Comparison of ENCODE assay signal across 8 mouse cellular contexts in the genomic region with DNA sequence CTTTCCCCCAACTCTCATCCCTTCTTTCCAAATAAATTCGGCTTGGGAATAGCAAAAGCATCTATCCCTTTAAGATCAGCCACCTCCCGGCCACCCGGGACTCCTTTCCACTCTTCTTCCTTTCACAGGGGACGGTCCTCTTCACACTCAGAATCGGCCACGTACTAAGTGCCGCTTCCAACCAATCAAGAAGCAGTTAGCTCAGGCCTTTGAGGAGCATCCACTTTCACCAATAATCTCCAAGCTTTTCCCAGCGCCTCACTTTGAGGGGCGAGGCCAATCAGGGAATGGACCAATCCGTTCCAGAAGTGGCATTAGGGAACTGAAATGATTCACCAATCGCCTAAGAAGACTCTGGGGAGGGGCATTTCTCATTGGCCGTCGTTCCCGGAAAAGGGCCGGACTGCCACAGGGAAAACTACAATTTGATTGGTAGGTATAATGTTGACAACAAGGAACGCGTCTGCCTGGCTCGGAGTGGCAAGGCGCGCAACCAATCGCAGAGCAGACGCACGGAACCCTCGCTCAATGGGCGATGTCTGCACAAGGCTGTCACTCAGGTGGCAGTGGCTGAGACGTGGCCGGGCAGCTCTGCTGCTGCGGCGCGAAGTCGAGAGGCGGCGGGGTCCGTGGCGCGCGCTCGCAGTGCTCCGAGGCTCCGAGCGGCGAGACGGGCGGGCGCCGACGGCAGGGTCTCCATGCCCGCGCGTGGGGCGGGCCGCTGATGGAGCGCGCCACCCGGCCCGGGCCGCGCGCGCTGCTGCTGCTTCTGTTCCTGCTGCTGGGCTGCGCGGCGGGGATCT. TPM values are rescaled to one million over a fixed set of nuclear protein-coding genes. Genes with fewer than 3 reads are reported as not detected.
A peak's percentile ranks its signal among the peaks of the same experiment; 100 is the strongest.
DNase-seq lines count a peak whose midpoint lies in the region; ATAC-seq and TF ChIP-seq lines count a peak whose summit lies in the region.

A gene (plus strand): TSS at position 514 of the 803 bp plus-strand sequence.

- H3K79me2 ChIP-seq in C2C12 (ENCODE audit: control insufficient read depth, insufficient read depth), result peaks cover 21% of the 10 kb centered on the region
- H3K79me2 ChIP-seq in liver, adult 2 months (ENCODE audit: control insufficient read depth, insufficient read depth, low read length), result peaks cover 8% of the 10 kb centered on the region
- peaks cover 10% of the 10 kb centered on the region for H3K79me2 ChIP-seq in myocyte (ENCODE audit: control insufficient read depth, insufficient read depth)

- WGBS in heart, embryonic 11.5 days (ENCODE audit: insufficient replicate concordance), result 0% methylated on average over 63 of the region's 63 CpGs
- under 1% methylated on average over 50 of the region's 63 CpGs for WGBS in kidney, embryonic 16.5 days
- WGBS in liver, adult 2 months, result under 1% methylated on average over 63 of the region's 63 CpGs

- H3K9ac ChIP-seq in heart, embryonic 11.5 days (ENCODE audit: low read depth, low read length), result peak within 1 kb of the TSS; percentile 87
- H3K9ac ChIP-seq in kidney, embryonic 16.5 days (replicated peaks; ENCODE audit: low read length), result peak within 1 kb of the TSS; percentile 81
- H3K9ac ChIP-seq in liver, adult 2 months (ENCODE audit: low read depth, low read length), result peak within 1 kb of the TSS; percentile 87

- H3K36me3 ChIP-seq in C2C12 (ENCODE audit: control insufficient read depth, insufficient read depth), result peaks cover 3% of the 10 kb centered on the region
- peaks cover 9% of the 10 kb centered on the region for H3K36me3 ChIP-seq in erythroblast, embryonic 14.5 days (ENCODE audit: control insufficient read depth)
- no peaks in the 10 kb centered on the region for H3K36me3 ChIP-seq in heart, embryonic 11.5 days (ENCODE audit: control insufficient read depth, insufficient read depth, low read length)
- H3K36me3 ChIP-seq in kidney, embryonic 16.5 days (ENCODE audit: insufficient read depth, low read length), result no peaks in the 10 kb centered on the region
- H3K36me3 ChIP-seq in liver, adult 2 months (ENCODE audit: control insufficient read depth, insufficient read depth, low read length), result no peaks in the 10 kb centered on the region
- H3K36me3 ChIP-seq in myocyte (ENCODE audit: control insufficient read depth, insufficient read depth), result no peaks in the 10 kb centered on the region
- no peaks in the 10 kb centered on the region for H3K36me3 ChIP-seq in splenic B cell, adult 2 months (ENCODE audit: control insufficient read depth, insufficient read depth, low read length, poor library complexity, severe bottlenecking)

- H3K4me1 ChIP-seq in erythroblast, embryonic 14.5 days (ENCODE audit: control insufficient read depth), result peaks cover 43% of the 10 kb centered on the region
- H3K4me1 ChIP-seq in heart, embryonic 11.5 days (ENCODE audit: control insufficient read depth, insufficient read depth, low read length), result peaks cover 15% of the 10 kb centered on the region
- H3K4me1 ChIP-seq in kidney, embryonic 16.5 days (ENCODE audit: insufficient read depth, low read length), result peaks cover 25% of the 10 kb centered on the region
- H3K4me1 ChIP-seq in liver, adult 2 months (ENCODE audit: control insufficient read depth, insufficient read depth, low read length), result peaks cover 12% of the 10 kb centered on the region

- peak; percentile 97 for ATAC-seq in heart, embryonic 11.5 days (replicated peaks; ENCODE audit: insufficient number of reproducible peaks, low FRiP score, low TSS enrichment)
- ATAC-seq in kidney, embryonic 16.5 days (ENCODE audit: low FRiP score, low TSS enrichment), result peak; percentile 99

- peak; percentile 61 for TF ChIP-seq POLR2A in brain, embryonic 14.5 days (IDR thresholded peaks at IDR 0.05; ENCODE audit: borderline replicate concordance, extremely low read depth, insufficient read depth, insufficient read length, poor library complexity, severe bottlenecking)
- peak; percentile 92 for TF ChIP-seq POLR2A in liver, adult 2 months (IDR thresholded peaks at IDR 0.05; ENCODE audit: extremely low read depth, insufficient read depth, low read length)
- TF ChIP-seq POLR2A in myocyte (IDR thresholded peaks at IDR 0.05; ENCODE audit: insufficient read length, low read depth), result peak; percentile 98

- peaks cover 4% of the 10 kb centered on the region for H3K79me3 ChIP-seq in C2C12 (ENCODE audit: low read depth)

- no peaks in the 10 kb centered on the region for H3K9me3 ChIP-seq in erythroblast, embryonic 14.5 days (ENCODE audit: control insufficient read depth, low read length)
- H3K9me3 ChIP-seq in heart, embryonic 11.5 days (replicated peaks; ENCODE audit: control insufficient read depth, low read length), result no peaks in the 10 kb centered on the region
- no peaks in the 10 kb centered on the region for H3K9me3 ChIP-seq in kidney, embryonic 16.5 days (ENCODE audit: low read length)

- H3ac ChIP-seq in C2C12 (ENCODE audit: control insufficient read depth, insufficient read length, low read depth) (peak within 1 kb of the TSS; percentile 91), myocyte (ENCODE audit: control insufficient read depth, insufficient read length) (peak within 1 kb of the TSS; percentile 37)

- H3K27ac ChIP-seq in heart, embryonic 11.5 days (ENCODE audit: low read depth, low read length), result peak within 1 kb of the TSS; percentile 85
- peak within 1 kb of the TSS; percentile 85 for H3K27ac ChIP-seq in kidney, embryonic 16.5 days (ENCODE audit: low read length)
- peak within 1 kb of the TSS; percentile 77 for H3K27ac ChIP-seq in liver, adult 2 months (replicated peaks; ENCODE audit: insufficient read depth, low read depth, low read length)

- H3K4me2 ChIP-seq in heart, embryonic 11.5 days, result peak within 1 kb of the TSS; percentile 87
- H3K4me2 ChIP-seq in kidney, embryonic 16.5 days (replicated peaks; ENCODE audit: low read depth, low read length), result peak within 1 kb of the TSS; percentile 64
- H3K4me2 ChIP-seq in myocyte (ENCODE audit: low read depth), result peak within 1 kb of the TSS; percentile 88

- H3K27me3 ChIP-seq in C2C12 (ENCODE audit: control insufficient read depth, insufficient read depth, insufficient read length), result no peaks in the 10 kb centered on the region
- no peaks in the 10 kb centered on the region for H3K27me3 ChIP-seq in erythroblast, embryonic 14.5 days (ENCODE audit: control insufficient read depth)
- no peaks in the 10 kb centered on the region for H3K27me3 ChIP-seq in heart, embryonic 11.5 days (ENCODE audit: control insufficient read depth, insufficient read depth, low read length)
- no peaks in the 10 kb centered on the region for H3K27me3 ChIP-seq in kidney, embryonic 16.5 days (ENCODE audit: insufficient read depth, low read length)
- H3K27me3 ChIP-seq in liver, adult 2 months (ENCODE audit: control insufficient read depth, insufficient read depth, low read length), result no peaks in the 10 kb centered on the region
- no peaks in the 10 kb centered on the region for H3K27me3 ChIP-seq in myocyte (ENCODE audit: control insufficient read depth, insufficient read depth, insufficient read length)
- no peaks in the 10 kb centered on the region for H3K27me3 ChIP-seq in splenic B cell, adult 2 months (ENCODE audit: control insufficient read depth, insufficient read depth, low read length, poor library complexity, severe bottlenecking)

- H3K4me3 ChIP-seq in C2C12 (ENCODE audit: insufficient read depth, poor library complexity, severe bottlenecking), result peak within 1 kb of the TSS; percentile 79
- peak within 1 kb of the TSS; percentile 74 for H3K4me3 ChIP-seq in erythroblast, embryonic 14.5 days (replicated peaks)
- peak within 1 kb of the TSS; percentile 88 for H3K4me3 ChIP-seq in heart, embryonic 11.5 days (ENCODE audit: low read depth, low read length)
- peak within 1 kb of the TSS; percentile 85 for H3K4me3 ChIP-seq in kidney, embryonic 16.5 days (ENCODE audit: low read length)
- H3K4me3 ChIP-seq in liver, adult 2 months (ENCODE audit: insufficient read depth, low read depth, low read length), result peak within 1 kb of the TSS; percentile 81
- peak within 1 kb of the TSS; percentile 45 for H3K4me3 ChIP-seq in myocyte

- peak; percentile 100 for DNase-seq in brain, embryonic 14.5 days (ENCODE audit: low read depth)
- peak; percentile 100 for DNase-seq in liver, adult 2 months (ENCODE audit: extremely low read depth, low read depth, low spot score)
- DNase-seq in splenic B cell, adult 2 months (ENCODE audit: low read depth, low spot score), result peak; percentile 99

- TF ChIP-seq CTCF in C2C12 (IDR thresholded peaks at IDR 0.05; ENCODE audit: control insufficient read depth, insufficient read depth, insufficient read length), result no peak
- no peak for TF ChIP-seq CTCF in brain, embryonic 14.5 days (IDR thresholded peaks at IDR 0.05; ENCODE audit: borderline replicate concordance, extremely low read depth, insufficient read depth, insufficient read length)
- TF ChIP-seq CTCF in liver, adult 2 months (IDR thresholded peaks at IDR 0.05; ENCODE audit: low read depth, low read length), result no peak

TF ChIP-seq in C2C12, 6 proteins besides CTCF, POLR2A, EP300 and RAD21:
- TF ChIP-seq USF1 (IDR thresholded peaks at IDR 0.05; ENCODE audit: low read depth), result no peak
- no peak for TF ChIP-seq MYOD1 (IDR thresholded peaks at IDR 0.05; ENCODE audit: control insufficient read depth, insufficient read length, low read depth)
- no peak for TF ChIP-seq CEBPB (IDR thresholded peaks at IDR 0.05; ENCODE audit: low read depth)
- TF ChIP-seq MYOG (IDR thresholded peaks at IDR 0.05; ENCODE audit: control insufficient read depth, extremely low read depth, insufficient read length), result no peak
- no peak for TF ChIP-seq FOSL1 (IDR thresholded peaks at IDR 0.05; ENCODE audit: insufficient read depth, low read length, poor library complexity, severe bottlenecking)
- TF ChIP-seq MAX (IDR thresholded peaks at IDR 0.05), result peak; percentile 60

TF ChIP-seq in myocyte, 11 proteins besides CTCF, POLR2A, EP300 and RAD21 (continues in another document):
- no peak for TF ChIP-seq CEBPB (IDR thresholded peaks at IDR 0.05; ENCODE audit: insufficient read depth, poor library complexity, severe bottlenecking)
- TF ChIP-seq TCF3 (IDR thresholded peaks at IDR 0.05; ENCODE audit: insufficient read length, low read depth), result no peak
- peak; percentile 76 for TF ChIP-seq SRF (IDR thresholded peaks at IDR 0.05; ENCODE audit: control insufficient read depth, insufficient read length, low read depth)
- TF ChIP-seq TCF12 (IDR thresholded peaks at IDR 0.05; ENCODE audit: insufficient read depth, poor library complexity, severe bottlenecking), result no peak
- TF ChIP-seq POLR2AphosphoS2 (IDR thresholded peaks at IDR 0.05; ENCODE audit: insufficient read length, low read depth), result peak; percentile 89
- peak; percentile 59 for TF ChIP-seq E2F4 (IDR thresholded peaks at IDR 0.05; ENCODE audit: insufficient read depth)
- TF ChIP-seq USF1 (IDR thresholded peaks at IDR 0.05; ENCODE audit: low read depth), result no peak

RNA-seq across cellular contexts. Expression of the gene that starts here (rescaled TPM):
- polyA plus RNA-seq in C2C12 (2012; fragmentation: generic; extraction: Trizol) (4.2 TPM), myocyte (2012; fragmentation: generic; extraction: Trizol) (3.3 TPM)
- 17.2 and 20.2 TPM in 2 replicates for polyA plus RNA-seq in brain, embryonic 14.5 days (2012; rRNA removed)
- polyA plus RNA-seq in erythroblast, embryonic 14.5 days (2012), result 0.09 and 0.44 TPM in 2 replicates
- 5.0 and 5.4 TPM in 2 replicates for polyA plus RNA-seq in heart, embryonic 11.5 days (2014; fragmentation: Nextera tagmentation; extraction: Ambion mirVana)
- 11.9 and 12.2 TPM in 2 replicates for polyA plus RNA-seq in kidney, embryonic 16.5 days (2015; fragmentation: Nextera tagmentation; extraction: Ambion mirVana)
- 7.9 and 9.9 TPM in 2 replicates for total RNA-seq in liver, adult 2 months (2014; rRNA removed)
- polyA plus RNA-seq in liver, adult 2 months (2012; rRNA removed), result 5.2 and 7.1 TPM in 2 replicates

Comparison
In these comparisons a context has a peak if more than half of its experiments do, and no peak if none do; other contexts are left out.
1. Peak in every context shown above with its lines: DNase-seq, ATAC-seq, H3K4me3 ChIP-seq and H3K27ac ChIP-seq.